Mouse (Mus musculus): Measurements from ENCODE around the gene Spta1. TPM values are rescaled to one million over a fixed set of nuclear protein-coding genes. Genes with fewer than 3 reads are reported as not detected.

Gene Spta1
- polyA plus RNA-seq, 1 experiment: 0.09 TPM

DNA sequence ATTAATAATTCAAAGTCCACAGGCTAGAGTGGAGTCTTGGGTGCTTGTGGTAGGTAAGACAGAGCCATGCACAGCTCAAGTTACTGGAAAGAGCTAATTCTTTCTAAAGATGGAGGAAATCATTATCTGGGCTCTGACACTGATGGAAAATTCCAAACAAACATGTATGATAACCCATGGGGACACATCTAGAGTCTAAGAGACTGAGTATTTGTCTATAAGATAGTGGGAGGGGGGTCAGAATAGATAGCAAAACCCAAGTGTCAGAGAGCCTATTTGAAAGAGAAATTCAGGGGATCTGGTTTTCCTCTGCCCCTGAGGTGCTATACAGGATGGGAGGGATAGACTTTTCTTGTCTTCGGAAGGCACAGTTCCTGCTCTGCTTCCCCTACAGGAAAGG lies 73.5 kb downstream of the Spta1 start:
- WGBS: 71% methylated on average over 1 of the region's 1 CpGs
- no peak overlapping the region for H3K4me3 ChIP-seq (replicated peaks; ENCODE audit: extremely low read depth, low read depth, low read length)
- TF ChIP-seq CTCF (IDR thresholded peaks at IDR 0.05; ENCODE audit: insufficient read depth, low read length) (no peak), POLR2A (IDR thresholded peaks at IDR 0.05; ENCODE audit: borderline replicate concordance, extremely low read depth, low read depth, low read length) (no peak)
- DNase-seq: no peak
- no peaks in the 10 kb centered on the region for H3K4me1 ChIP-seq (ENCODE audit: control insufficient read depth, insufficient read depth, low read length)

DNA sequence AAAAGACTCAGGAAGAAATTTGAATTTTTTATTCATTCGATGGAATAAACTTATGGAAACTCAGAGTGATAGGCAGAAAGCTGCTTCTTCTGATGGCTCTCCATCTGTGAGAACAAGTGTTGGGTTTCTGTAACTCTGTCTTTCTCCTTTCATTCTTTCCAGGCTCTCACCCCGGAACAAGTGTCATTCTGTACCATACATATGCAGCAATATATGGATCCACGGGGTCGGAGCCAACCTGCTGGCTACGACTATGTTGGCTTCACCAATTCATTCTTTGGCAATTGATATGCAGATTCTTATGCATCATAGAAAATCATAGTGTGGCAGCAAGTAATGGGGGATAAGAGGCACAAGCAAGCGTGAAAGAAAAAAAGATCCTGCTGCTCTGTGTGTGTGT lies 74.6 kb downstream of the Spta1 start:
- Histone ChIP-seq H3K4me1 (ENCODE audit: control insufficient read depth, insufficient read depth, low read length) (no peaks in the 10 kb centered on the region), H3K4me3 (replicated peaks; ENCODE audit: extremely low read depth, low read depth, low read length) (no peak overlapping the region)
- no peak for DNase-seq
- no peak for TF ChIP-seq CTCF (IDR thresholded peaks at IDR 0.05; ENCODE audit: insufficient read depth, low read length)
- TF ChIP-seq POLR2A (IDR thresholded peaks at IDR 0.05; ENCODE audit: borderline replicate concordance, extremely low read depth, low read depth, low read length): no peak
- WGBS: 85% methylated on average over 6 of the region's 6 CpGs

GRCm38 (mm10) chr1:174250376-174250775 lies 77.8 kb downstream of the Spta1 start:
- TF ChIP-seq POLR2A (IDR thresholded peaks at IDR 0.05; ENCODE audit: borderline replicate concordance, extremely low read depth, low read depth, low read length) (no peak), CTCF (IDR thresholded peaks at IDR 0.05; ENCODE audit: insufficient read depth, low read length) (no peak)
- no peak overlapping the region for H3K4me3 ChIP-seq (replicated peaks; ENCODE audit: extremely low read depth, low read depth, low read length)
- DNase-seq: no peak
- 67% methylated on average over 2 of the region's 2 CpGs for WGBS
- no peaks in the 10 kb centered on the region for H3K4me1 ChIP-seq (ENCODE audit: control insufficient read depth, insufficient read depth, low read length)

DNA sequence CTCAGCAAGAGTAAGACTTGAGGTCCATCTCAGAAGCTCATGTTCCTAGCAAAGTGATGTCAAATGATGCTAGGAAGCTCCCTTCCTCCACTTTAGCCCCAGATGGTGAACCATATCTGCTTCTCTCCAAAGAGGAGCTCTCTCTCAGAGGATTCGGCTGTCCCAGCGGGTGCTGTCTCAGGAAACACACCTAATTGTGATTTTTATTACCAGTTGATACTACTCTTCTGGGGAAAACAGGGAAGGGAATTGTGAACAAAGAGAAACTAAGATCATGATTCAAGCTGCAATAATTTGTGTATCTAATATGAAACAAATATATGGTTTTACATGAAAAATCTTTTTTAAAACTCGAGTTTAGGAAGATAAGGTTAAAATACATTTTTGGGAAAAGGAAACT lies 79.4 kb downstream of the Spta1 start, which contains the start of gene Olfr419:
TSS of gene Olfr419 (minus strand) at position 101 of the 400 bp plus-strand sequence.
- no peaks in the 10 kb centered on the region for H3K4me1 ChIP-seq (ENCODE audit: control insufficient read depth, insufficient read depth, low read length)
- no peak within 1 kb of the TSS for H3K4me3 ChIP-seq (replicated peaks; ENCODE audit: extremely low read depth, low read depth, low read length)
- DNase-seq: no peak
- 72% methylated on average over 3 of the region's 3 CpGs for WGBS
- TF ChIP-seq CTCF (IDR thresholded peaks at IDR 0.05; ENCODE audit: insufficient read depth, low read length) (no peak), POLR2A (IDR thresholded peaks at IDR 0.05; ENCODE audit: borderline replicate concordance, extremely low read depth, low read depth, low read length) (no peak)

GRCm38 (mm10) chr1:174267816-174268215 lies 95.2 kb downstream of the Spta1 start:
- no peak for DNase-seq
- Histone ChIP-seq H3K4me1 (ENCODE audit: control insufficient read depth, insufficient read depth, low read length) (no peaks in the 10 kb centered on the region), H3K4me3 (replicated peaks; ENCODE audit: extremely low read depth, low read depth, low read length) (no peak overlapping the region)
- TF ChIP-seq POLR2A (IDR thresholded peaks at IDR 0.05; ENCODE audit: borderline replicate concordance, extremely low read depth, low read depth, low read length) (no peak), CTCF (IDR thresholded peaks at IDR 0.05; ENCODE audit: insufficient read depth, low read length) (no peak)
- WGBS: 79% methylated on average over 4 of the region's 4 CpGs

GRCm38 (mm10) chr1:174269162-174269561 lies 96.6 kb downstream of the Spta1 start:
- 50% methylated on average over 4 of the region's 4 CpGs for WGBS
- H3K4me3 ChIP-seq (replicated peaks; ENCODE audit: extremely low read depth, low read depth, low read length): no peak overlapping the region
- no peak for DNase-seq
- TF ChIP-seq CTCF (IDR thresholded peaks at IDR 0.05; ENCODE audit: insufficient read depth, low read length): no peak
- TF ChIP-seq POLR2A (IDR thresholded peaks at IDR 0.05; ENCODE audit: borderline replicate concordance, extremely low read depth, low read depth, low read length): no peak
- H3K4me1 ChIP-seq (ENCODE audit: control insufficient read depth, insufficient read depth, low read length): no peaks in the 10 kb centered on the region

DNA sequence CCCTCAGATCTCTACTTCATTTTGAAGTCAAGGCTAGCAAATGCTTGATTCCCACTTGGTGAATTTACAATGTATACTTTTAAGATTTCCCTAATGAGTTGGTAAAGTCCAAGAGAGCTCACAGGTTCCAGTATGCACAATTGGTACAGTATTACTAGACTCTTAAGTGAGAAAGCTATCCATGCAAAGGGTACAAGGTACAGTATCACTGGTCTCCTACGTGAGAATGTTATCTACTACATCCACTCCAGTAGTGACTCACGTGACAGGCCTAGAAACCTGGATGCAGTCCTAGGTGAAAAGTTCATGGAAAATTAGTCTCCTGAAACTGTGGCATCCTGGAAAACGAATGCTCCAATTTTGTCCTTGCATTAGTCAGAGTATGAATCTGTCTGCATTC lies 98.1 kb downstream of the Spta1 start:
- DNase-seq: no peak
- 57% methylated on average over 3 of the region's 3 CpGs for WGBS
- no peaks in the 10 kb centered on the region for H3K4me1 ChIP-seq (ENCODE audit: control insufficient read depth, insufficient read depth, low read length)
- H3K4me3 ChIP-seq (replicated peaks; ENCODE audit: extremely low read depth, low read depth, low read length): no peak overlapping the region
- TF ChIP-seq CTCF (IDR thresholded peaks at IDR 0.05; ENCODE audit: insufficient read depth, low read length) (no peak), POLR2A (IDR thresholded peaks at IDR 0.05; ENCODE audit: borderline replicate concordance, extremely low read depth, low read depth, low read length) (no peak)

Other genes starting within 250 kb of the Spta1 start
- gene Mndal, start 230.3 kb upstream of the Spta1 start, polyA plus RNA-seq (2012; rRNA removed): 5.1 and 5.5 TPM in 2 replicates
- 8.8 and 10.4 TPM in 2 replicates for gene Ifi203, start 230.1 kb upstream of the Spta1 start, polyA plus RNA-seq (2012; rRNA removed)
- 0.17 TPM in 1 of 2 replicates, not detected in the other for gene Ifi202b, start 190.0 kb upstream of the Spta1 start, polyA plus RNA-seq (2012; rRNA removed)
- 0.80 and 0.89 TPM in 2 replicates for gene Ifi205, start 141.0 kb upstream of the Spta1 start, polyA plus RNA-seq (2012; rRNA removed)
- gene Olfr433, start 132.1 kb upstream of the Spta1 start, polyA plus RNA-seq (2012; rRNA removed): 0.08 and 0.34 TPM in 2 replicates
- gene Olfr432, start 123.6 kb upstream of the Spta1 start, polyA plus RNA-seq (2012; rRNA removed): 0.69 TPM in 1 of 2 replicates, not detected in the other
- gene Olfr430, start 106.2 kb upstream of the Spta1 start, polyA plus RNA-seq (2012; rRNA removed): not detected in 2 replicates
- gene Olfr429, start 88.4 kb upstream of the Spta1 start, polyA plus RNA-seq (2012; rRNA removed): not detected in 2 replicates
- gene Olfr427, start 75.9 kb upstream of the Spta1 start, polyA plus RNA-seq (2012; rRNA removed): not detected in 2 replicates
- gene Olfr231, start 51.6 kb upstream of the Spta1 start, polyA plus RNA-seq (2012; rRNA removed): not detected in 2 replicates
- gene Olfr424, start 41.3 kb upstream of the Spta1 start, polyA plus RNA-seq (2012; rRNA removed): not detected in 2 replicates
- not detected in 2 replicates for gene Olfr420, start 17.1 kb upstream of the Spta1 start, polyA plus RNA-seq (2012; rRNA removed)
- not detected in 2 replicates for gene Olfr419, start 79.3 kb downstream of the Spta1 start, polyA plus RNA-seq (2012; rRNA removed)
- gene Mptx1, start 157.7 kb downstream of the Spta1 start, polyA plus RNA-seq (2012; rRNA removed): 1.2 TPM in 1 of 2 replicates, not detected in the other
- not detected in 2 replicates for gene Olfr417, start 192.3 kb downstream of the Spta1 start, polyA plus RNA-seq (2012; rRNA removed)
- not detected in 2 replicates for gene Olfr248, start 218.3 kb downstream of the Spta1 start, polyA plus RNA-seq (2012; rRNA removed)